In genomic region chr13:91938826-91939225, GRCm38 (mm10) we compare ENCODE assay signal across 19 mouse cellular contexts.
DNase-seq lines count a peak whose midpoint lies in the region; TF ChIP-seq lines count a peak whose summit lies in the region.
"Had no signal": no experiment of that assay in that cellular context is flagged by ENCODE, and none has a peak within 500 bp of the region (broad histone marks: within the 10 kb centered on the region; RNA-seq: fewer than 3 reads in every experiment).

No protein-coding gene starts in this region.

- H3K4me3 ChIP-seq in left cerebral cortex, adult 2 months = no peak overlapping the region
- H3K4me3 ChIP-seq in embryonic fibroblast, embryonic 13.5 days (ENCODE audit: insufficient read depth, low read length) = no peak overlapping the region
- no peak overlapping the region for H3K4me3 ChIP-seq in olfactory bulb, adult 2 months (ENCODE audit: insufficient read depth, low read depth, low read length)
- H3K4me3 ChIP-seq: embryonic facial prominence, embryonic 15.5 days; forebrain, embryonic 15.5 days; heart, adult 2 months; heart, embryonic 12.5 days; hindbrain, embryonic 10.5 days had no signal

- H3K27ac ChIP-seq in left cerebral cortex, adult 2 months = peak overlapping the region; percentile 50
- peak overlapping the region; percentile 18 for H3K27ac ChIP-seq in embryonic fibroblast, embryonic 13.5 days (ENCODE audit: insufficient read depth, low read length)
- H3K27ac ChIP-seq in olfactory bulb, adult 2 months (ENCODE audit: insufficient read depth, low read depth, low read length) = 0 out of 2 replicates have a peak overlapping the region, but pooled peaks have one; percentile 2
- H3K27ac ChIP-seq: embryonic facial prominence, embryonic 15.5 days; forebrain, embryonic 15.5 days; heart, adult 2 months; hindbrain, embryonic 10.5 days; hindbrain, embryonic 14.5 days had no signal

- peaks cover 3% of the 10 kb centered on the region for H3K4me1 ChIP-seq in embryonic fibroblast, embryonic 13.5 days (ENCODE audit: control insufficient read depth, insufficient read depth, low read length)
- peaks cover 3% of the 10 kb centered on the region; the same call in 1 of the 2 replicates for H3K4me1 ChIP-seq in olfactory bulb, adult 2 months (ENCODE audit: control insufficient read depth, insufficient read depth, low read length)
- H3K4me1 ChIP-seq: forebrain, embryonic 15.5 days; heart, embryonic 12.5 days; hindbrain, embryonic 10.5 days had no signal

- no peak for DNase-seq in left cerebral cortex, adult 2 months (ENCODE audit: extremely low spot score in 1 of 2, low spot score in 2 of 2)
- no peak for DNase-seq in left cerebral cortex, adult 9 months (ENCODE audit: low spot score in 2 of 2)
- DNase-seq in Muller cell, postnatal 12 days (ENCODE audit: inconsistent ontology term) = peak; percentile 71
- no peak for DNase-seq in cerebellum, adult 11-12 months
- DNase-seq in left cerebral cortex, postnatal 36 days (ENCODE audit: low spot score in 2 of 2) = no peak
- DNase-seq: adrenal gland, adult 2 months; B cell, adult 2 months; cerebellum, adult 11 months; cerebellum, adult 9-10 months; cerebellum, postnatal 25 days; gastrocnemius, postnatal 10 days; heart, adult 2 months had no signal

- TF ChIP-seq CTCF in left cerebral cortex, adult 2 months (IDR thresholded peaks at IDR 0.05) = no peak
- no peak for TF ChIP-seq CTCF in embryonic fibroblast, embryonic 13.5 days (IDR thresholded peaks at IDR 0.05; ENCODE audit: borderline replicate concordance, insufficient read depth, low read length)
- TF ChIP-seq CTCF in olfactory bulb, adult 2 months (IDR thresholded peaks at IDR 0.05; ENCODE audit: insufficient read depth, low read depth, low read length) = no peak

- no peak for TF ChIP-seq POLR2A in embryonic fibroblast, embryonic 13.5 days (IDR thresholded peaks at IDR 0.05; ENCODE audit: low read depth, low read length)
- TF ChIP-seq POLR2A in olfactory bulb, adult 2 months (IDR thresholded peaks at IDR 0.05; ENCODE audit: insufficient read depth, low read depth, low read length) = no peak

- intact Hi-C loops in left cerebral cortex, adult 2 months (cut with DNase I) = no loop called here
- intact Hi-C loops in left cerebral cortex, postnatal 36 days (cut with DNase I) = no loop called here

- 37% methylated on average over 1 of the region's 1 CpGs for WGBS in olfactory bulb, adult 2 months
